Mouse (Mus musculus): ENCODE measurements around the gene Tubb1. TPM values are rescaled to one million over a fixed set of nuclear protein-coding genes. Genes with fewer than 3 reads are reported as not detected.

The Tubb1 gene
- total RNA-seq (2014; fragmentation: Nextera tagmentation) (not detected in 2 replicates), total RNA-seq (2017) (0.05 and 0.12 TPM in 2 replicates), polyA plus RNA-seq (2012) (not detected in 2 replicates)

DNA sequence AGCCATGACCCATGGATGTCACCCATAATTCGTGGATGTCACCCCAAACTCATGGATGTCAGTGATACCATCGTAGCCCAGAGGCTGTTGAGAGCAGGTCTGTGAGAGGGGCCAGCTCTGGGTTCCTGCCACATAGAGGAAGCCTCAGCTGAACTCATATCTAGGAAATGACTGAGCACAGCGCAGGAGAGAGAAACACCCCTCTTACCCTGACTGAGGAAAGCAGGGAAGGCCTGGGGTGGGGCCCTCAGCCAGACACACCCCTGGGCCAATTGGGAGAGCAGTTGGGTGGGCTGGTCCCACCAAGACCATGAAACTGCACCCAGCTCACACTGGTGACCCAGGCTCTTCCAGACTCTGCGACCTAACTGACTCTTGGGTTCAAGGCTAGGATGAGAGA is at the start of gene Tubb1:
Tubb1 (plus strand) TSS at position 343 of the 400 bp plus-strand sequence.
- no peak for DNase-seq (ENCODE audit: low spot score)
- no peak for ATAC-seq (ENCODE audit: extremely low read depth, insufficient number of reproducible peaks, low FRiP score, poor library complexity, severe bottlenecking)
- no peak for TF ChIP-seq POLR2AphosphoS5 (IDR thresholded peaks at IDR 0.05; ENCODE audit: insufficient replicate concordance, low read depth, low read length)
- no peak for TF ChIP-seq CTCF (IDR thresholded peaks at IDR 0.05; ENCODE audit: low read depth, low read length)
- no peak for TF ChIP-seq GATA1 (IDR thresholded peaks at IDR 0.05; ENCODE audit: borderline replicate concordance, low read length)
- no peak for TF ChIP-seq TAL1 (conservative IDR thresholded peaks at IDR 0.05; ENCODE audit: low read depth, low read length)
- no peak for TF ChIP-seq GATA2 (IDR thresholded peaks at IDR 0.05; ENCODE audit: borderline replicate concordance, low read depth, low read length)
- no peak within 1 kb of the TSS for H3K4me3 ChIP-seq (ENCODE audit: low read depth, low read length)
- no peaks in the 10 kb centered on the region for H3K9me3 ChIP-seq (replicated peaks)
- H3K27me3 ChIP-seq (ENCODE audit: insufficient read depth, low read length) = peaks cover 35% of the 10 kb centered on the region
- H3K36me3 ChIP-seq (replicated peaks) = no peaks in the 10 kb centered on the region
- H3K4me1 ChIP-seq (ENCODE audit: insufficient read depth, low read depth, low read length) = peaks cover 33% of the 10 kb centered on the region

DNA sequence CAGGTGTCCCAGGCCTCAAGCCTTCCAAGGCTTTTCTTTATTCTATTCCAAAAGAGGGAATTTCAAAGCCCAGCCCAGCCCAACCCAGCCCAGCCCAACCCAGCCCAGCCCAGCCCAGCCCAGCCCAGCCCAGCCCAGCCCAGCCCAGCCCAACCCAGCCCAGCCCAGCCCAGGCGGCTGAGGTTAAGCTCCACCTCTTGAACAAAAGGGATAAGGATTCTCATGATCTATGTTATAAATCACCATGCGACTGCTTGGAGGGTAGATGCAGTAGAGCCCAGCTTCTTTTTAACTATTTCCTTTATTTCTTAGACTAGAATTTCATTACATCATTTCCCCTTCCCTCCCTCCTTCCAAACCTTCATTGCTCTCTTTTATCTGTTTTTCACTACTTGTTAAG is 40.3 kb upstream of the Tubb1 start:
- ATAC-seq (ENCODE audit: extremely low read depth, insufficient number of reproducible peaks, low FRiP score, poor library complexity, severe bottlenecking) (no peak), DNase-seq (ENCODE audit: low spot score) (no peak)
- no peaks in the 10 kb centered on the region for H3K36me3 ChIP-seq (replicated peaks)
- peaks cover 20% of the 10 kb centered on the region for H3K27me3 ChIP-seq (ENCODE audit: insufficient read depth, low read length)
- no peak overlapping the region for H3K4me3 ChIP-seq (ENCODE audit: low read depth, low read length)
- TF ChIP-seq GATA2 (IDR thresholded peaks at IDR 0.05; ENCODE audit: borderline replicate concordance, low read depth, low read length) (no peak), GATA1 (IDR thresholded peaks at IDR 0.05; ENCODE audit: borderline replicate concordance, low read length) (no peak), CTCF (IDR thresholded peaks at IDR 0.05; ENCODE audit: low read depth, low read length) (no peak), POLR2AphosphoS5 (IDR thresholded peaks at IDR 0.05; ENCODE audit: insufficient replicate concordance, low read depth, low read length) (no peak), TAL1 (conservative IDR thresholded peaks at IDR 0.05; ENCODE audit: low read depth, low read length) (no peak)
- H3K9me3 ChIP-seq (replicated peaks) = no peaks in the 10 kb centered on the region
- no peaks in the 10 kb centered on the region for H3K4me1 ChIP-seq (ENCODE audit: insufficient read depth, low read depth, low read length)

DNA sequence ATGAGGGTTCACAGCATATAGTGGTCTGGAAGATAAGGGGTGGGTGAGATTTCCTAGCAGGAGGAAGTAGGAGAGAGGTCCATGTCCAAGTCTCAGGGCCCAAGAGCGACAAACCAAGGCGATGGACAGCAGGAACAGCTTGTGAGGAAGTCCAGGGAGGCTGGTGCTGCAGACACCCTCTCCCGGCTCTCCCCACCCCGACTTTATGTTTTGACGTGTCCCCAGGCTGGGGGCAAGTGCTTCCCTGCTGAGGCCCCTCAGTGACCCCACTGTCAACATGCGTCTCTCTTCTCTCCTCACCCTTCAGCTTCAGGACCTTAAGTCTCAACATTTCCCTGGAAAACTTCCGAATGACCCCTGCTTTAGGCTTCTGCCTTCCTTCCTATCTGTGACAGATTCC is 37.4 kb upstream of the Tubb1 start:
- Histone ChIP-seq H3K4me1 (ENCODE audit: insufficient read depth, low read depth, low read length) (peaks cover 17% of the 10 kb centered on the region), H3K4me3 (ENCODE audit: low read depth, low read length) (no peak overlapping the region), H3K36me3 (replicated peaks) (peaks cover 13% of the 10 kb centered on the region), H3K9me3 (replicated peaks) (no peaks in the 10 kb centered on the region), H3K27me3 (ENCODE audit: insufficient read depth, low read length) (peaks cover 18% of the 10 kb centered on the region)
- TF ChIP-seq TAL1 (conservative IDR thresholded peaks at IDR 0.05; ENCODE audit: low read depth, low read length) (no peak), POLR2AphosphoS5 (IDR thresholded peaks at IDR 0.05; ENCODE audit: insufficient replicate concordance, low read depth, low read length) (no peak), CTCF (IDR thresholded peaks at IDR 0.05; ENCODE audit: low read depth, low read length) (no peak), GATA2 (IDR thresholded peaks at IDR 0.05; ENCODE audit: borderline replicate concordance, low read depth, low read length) (no peak), GATA1 (IDR thresholded peaks at IDR 0.05; ENCODE audit: borderline replicate concordance, low read length) (no peak)
- no peak for DNase-seq (ENCODE audit: low spot score)
- no peak for ATAC-seq (ENCODE audit: extremely low read depth, insufficient number of reproducible peaks, low FRiP score, poor library complexity, severe bottlenecking)

DNA sequence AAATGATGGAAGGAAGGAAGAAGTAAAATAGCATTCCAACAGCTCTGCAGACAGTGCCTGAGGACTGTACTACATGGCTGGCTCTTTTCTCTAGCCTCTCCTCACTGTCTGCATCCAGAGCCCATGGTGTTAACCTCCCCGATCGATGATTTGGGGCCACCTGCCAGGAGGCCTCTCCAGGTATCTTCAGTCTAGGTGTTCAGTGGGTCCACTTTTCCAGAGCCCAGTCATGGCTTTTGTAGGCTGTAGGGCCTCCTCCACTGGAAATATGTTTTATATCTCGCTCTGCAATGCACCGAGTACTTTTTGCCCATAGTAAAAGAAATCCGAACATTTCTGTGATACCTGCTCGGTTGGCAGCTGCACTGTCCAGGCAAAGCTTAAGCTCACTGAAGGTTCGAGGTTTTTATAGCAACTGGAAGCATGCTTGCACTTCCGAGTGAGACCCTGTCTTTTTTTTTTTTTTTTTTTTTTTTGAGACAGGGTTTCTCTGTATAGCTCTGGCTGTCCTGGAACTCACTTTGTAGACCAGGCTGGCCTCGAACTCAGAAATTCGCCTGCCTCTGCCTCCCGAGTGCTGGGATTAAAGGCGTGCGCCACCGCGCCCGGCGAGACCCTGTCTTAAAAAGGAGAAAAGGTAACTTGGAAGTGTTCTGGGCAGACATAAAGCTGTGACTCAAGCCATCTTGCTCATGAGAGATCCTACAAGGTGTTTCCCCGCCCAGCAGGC is 35.3 kb upstream of the Tubb1 start:
- Histone ChIP-seq H3K9me3 (replicated peaks) (no peaks in the 10 kb centered on the region), H3K27me3 (ENCODE audit: insufficient read depth, low read length) (peaks cover 14% of the 10 kb centered on the region), H3K4me1 (ENCODE audit: insufficient read depth, low read depth, low read length) (peaks cover 19% of the 10 kb centered on the region), H3K36me3 (replicated peaks) (peaks cover 33% of the 10 kb centered on the region), H3K4me3 (ENCODE audit: low read depth, low read length) (peak overlapping the region; percentile 97; the same call in 1 of the 2 replicates)
- no peak for TF ChIP-seq POLR2AphosphoS5 (IDR thresholded peaks at IDR 0.05; ENCODE audit: insufficient replicate concordance, low read depth, low read length)
- no peak for TF ChIP-seq CTCF (IDR thresholded peaks at IDR 0.05; ENCODE audit: low read depth, low read length)
- TF ChIP-seq GATA2 (IDR thresholded peaks at IDR 0.05; ENCODE audit: borderline replicate concordance, low read depth, low read length) = no peak
- no peak for TF ChIP-seq GATA1 (IDR thresholded peaks at IDR 0.05; ENCODE audit: borderline replicate concordance, low read length)
- no peak for TF ChIP-seq TAL1 (conservative IDR thresholded peaks at IDR 0.05; ENCODE audit: low read depth, low read length)
- DNase-seq (ENCODE audit: low spot score) (no peak), ATAC-seq (ENCODE audit: extremely low read depth, insufficient number of reproducible peaks, low FRiP score, poor library complexity, severe bottlenecking) (no peak)

DNA sequence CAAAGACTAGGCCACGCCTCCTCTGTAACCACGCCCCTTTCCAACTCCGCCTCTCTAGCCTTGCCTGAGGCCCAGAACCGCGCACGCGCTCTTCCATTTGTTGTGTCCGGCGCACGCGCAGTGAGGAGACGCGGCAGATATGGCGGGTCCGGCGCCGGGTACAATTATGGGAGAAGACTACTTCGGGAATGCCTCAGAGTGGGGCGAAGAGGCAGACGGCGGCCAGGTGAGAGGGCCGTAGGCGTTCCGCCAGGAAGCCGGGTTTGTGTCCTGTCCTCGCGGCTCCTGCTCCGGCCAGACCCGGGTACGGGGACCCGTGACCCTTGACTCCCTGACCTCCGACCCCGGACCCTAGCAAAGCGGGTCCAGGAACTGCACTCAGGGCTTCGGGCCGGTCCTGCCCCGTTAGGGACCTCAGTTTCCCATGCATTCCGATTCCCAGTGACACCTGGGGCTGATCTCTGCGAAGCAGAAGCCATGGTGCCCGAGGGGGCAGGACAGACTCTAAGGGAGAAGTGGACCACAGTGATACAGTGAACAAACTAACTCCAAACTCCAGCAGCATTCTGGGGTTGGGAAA is 34.7 kb upstream of the Tubb1 start, which contains the start of gene Nelfcd:
Nelfcd (plus strand) TSS at position 74 of the 580 bp plus-strand sequence.
- TF ChIP-seq GATA2 (IDR thresholded peaks at IDR 0.05; ENCODE audit: borderline replicate concordance, low read depth, low read length) = no peak
- TF ChIP-seq POLR2AphosphoS5 (IDR thresholded peaks at IDR 0.05; ENCODE audit: insufficient replicate concordance, low read depth, low read length) = no peak
- no peak for TF ChIP-seq TAL1 (conservative IDR thresholded peaks at IDR 0.05; ENCODE audit: low read depth, low read length)
- TF ChIP-seq CTCF (IDR thresholded peaks at IDR 0.05; ENCODE audit: low read depth, low read length) = no peak
- TF ChIP-seq GATA1 (IDR thresholded peaks at IDR 0.05; ENCODE audit: borderline replicate concordance, low read length) = no peak
- DNase-seq (ENCODE audit: low spot score) (peak; percentile 92), ATAC-seq (ENCODE audit: extremely low read depth, insufficient number of reproducible peaks, low FRiP score, poor library complexity, severe bottlenecking) (peak; percentile 93)
- Histone ChIP-seq H3K4me3 (ENCODE audit: low read depth, low read length) (peak within 1 kb of the TSS; percentile 97), H3K36me3 (replicated peaks) (peaks cover 39% of the 10 kb centered on the region), H3K27me3 (ENCODE audit: insufficient read depth, low read length) (peaks cover 14% of the 10 kb centered on the region), H3K4me1 (ENCODE audit: insufficient read depth, low read depth, low read length) (peaks cover 19% of the 10 kb centered on the region), H3K9me3 (replicated peaks) (no peaks in the 10 kb centered on the region)

GRCm38 (mm10) chr2:174421107-174421506 is 29.4 kb upstream of the Tubb1 start:
- no peak for TF ChIP-seq GATA2 (IDR thresholded peaks at IDR 0.05; ENCODE audit: borderline replicate concordance, low read depth, low read length)
- TF ChIP-seq CTCF (IDR thresholded peaks at IDR 0.05; ENCODE audit: low read depth, low read length) = no peak
- no peak for TF ChIP-seq GATA1 (IDR thresholded peaks at IDR 0.05; ENCODE audit: borderline replicate concordance, low read length)
- TF ChIP-seq TAL1 (conservative IDR thresholded peaks at IDR 0.05; ENCODE audit: low read depth, low read length) = no peak
- TF ChIP-seq POLR2AphosphoS5 (IDR thresholded peaks at IDR 0.05; ENCODE audit: insufficient replicate concordance, low read depth, low read length) = no peak
- peaks cover 92% of the 10 kb centered on the region for H3K36me3 ChIP-seq (replicated peaks)
- no peak for ATAC-seq (ENCODE audit: extremely low read depth, insufficient number of reproducible peaks, low FRiP score, poor library complexity, severe bottlenecking)

More at GRCm38 (mm10) chr2:174421107-174421506, 29.4 kb upstream of the Tubb1 start:
- Histone ChIP-seq H3K9me3 (replicated peaks) (no peaks in the 10 kb centered on the region), H3K4me3 (ENCODE audit: low read depth, low read length) (no peak overlapping the region), H3K4me1 (ENCODE audit: insufficient read depth, low read depth, low read length) (peaks cover 19% of the 10 kb centered on the region), H3K27me3 (ENCODE audit: insufficient read depth, low read length) (no peaks in the 10 kb centered on the region)
- no peak for DNase-seq (ENCODE audit: low spot score)
